Mouse (Mus musculus) bone marrow, adult 2 months (tissue): ENCODE measurements around the gene Zfp280d.

Source experiments
- CTCF ChIP-seq: fragments of 200-500 bp; IDR thresholded peaks from 2 replicates; pipeline ENCODE4 v1.5.1; 2011; ENCODE audit warnings: low read length, control low read depth; ENCODE audit not compliant: control insufficient read depth, insufficient read depth
- POLR2A ChIP-seq: fragments of 200-500 bp; IDR thresholded peaks from 2 replicates; pipeline ENCODE4 v1.6.1; 2011; ENCODE audit warnings: low read depth, mild to moderate bottlenecking, control low read depth, low read length, borderline replicate concordance; ENCODE audit not compliant: control insufficient read depth

- no peak for TF ChIP-seq POLR2A
- no peak for TF ChIP-seq CTCF
These were observed 69.2 kb downstream of the Zfp280d start for GRCm38 (mm10) chr9:72343844-72344243.
